Mouse (Mus musculus) embryo, embryonic 9.5 days (tissue): ENCODE measurements around the gene Tle2.

ENCODE experiments used
- DNase-seq: peaks from one replicate; pipeline ENCODE4 v3.0.0-alpha.2; 2017; ENCODE audit errors: extremely low spot score

Tle2 gene

GRCm38 (mm10) chr10:81553807-81554755 lies 20.3 kb upstream of the Tle2 start:
- DNase-seq, result no peak

DNA sequence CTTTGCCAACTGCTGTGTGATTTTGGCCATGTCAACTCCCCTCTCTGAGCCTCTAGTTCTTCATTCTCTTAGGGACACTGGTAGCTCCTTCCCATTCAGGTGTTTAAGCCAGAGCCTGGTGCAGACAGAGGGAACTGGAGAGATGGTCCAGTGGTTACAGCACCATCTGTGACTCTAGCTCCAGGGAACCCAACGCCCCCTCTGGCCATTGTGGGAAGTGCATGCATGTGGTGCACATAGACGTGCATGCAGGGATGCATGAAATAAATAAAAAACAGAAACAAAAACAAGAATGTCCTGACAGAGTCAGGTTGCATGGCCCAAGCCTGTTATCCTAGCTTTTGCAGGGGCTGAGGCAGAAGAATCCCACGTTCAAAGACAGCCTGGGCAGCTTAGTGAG lies 18.1 kb upstream of the Tle2 start:
- DNase-seq, result no peak

DNA sequence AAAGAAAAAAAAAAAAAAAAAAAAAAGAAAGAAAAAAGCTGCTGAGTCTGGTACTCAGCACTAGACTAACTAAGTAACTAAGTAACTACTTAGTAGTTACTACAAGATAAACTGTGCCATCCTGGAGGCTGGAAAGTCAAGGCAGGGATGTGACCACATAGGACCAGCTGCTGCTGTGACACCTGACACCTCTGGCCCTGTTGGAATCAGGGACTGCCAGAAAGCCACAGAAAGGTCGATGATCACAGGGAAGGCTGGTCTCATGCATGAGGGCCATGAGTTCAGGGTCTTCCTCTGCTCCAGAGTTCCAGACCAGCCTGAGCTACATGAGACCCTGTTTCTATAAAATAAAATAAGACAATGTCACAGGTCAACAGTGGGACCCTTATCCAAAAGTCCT lies 16.9 kb upstream of the Tle2 start:
- DNase-seq, result no peak

- DNase-seq, result no peak
These were observed 15.2 kb upstream of the Tle2 start, which contains the start of gene Aes for GRCm38 (mm10) chr10:81559163-81559626. Gene Aes (plus strand): TSS chr10:81559488.

- DNase-seq, result no peak
These were observed 14.5 kb upstream of the Tle2 start for GRCm38 (mm10) chr10:81559627-81560539.

DNA sequence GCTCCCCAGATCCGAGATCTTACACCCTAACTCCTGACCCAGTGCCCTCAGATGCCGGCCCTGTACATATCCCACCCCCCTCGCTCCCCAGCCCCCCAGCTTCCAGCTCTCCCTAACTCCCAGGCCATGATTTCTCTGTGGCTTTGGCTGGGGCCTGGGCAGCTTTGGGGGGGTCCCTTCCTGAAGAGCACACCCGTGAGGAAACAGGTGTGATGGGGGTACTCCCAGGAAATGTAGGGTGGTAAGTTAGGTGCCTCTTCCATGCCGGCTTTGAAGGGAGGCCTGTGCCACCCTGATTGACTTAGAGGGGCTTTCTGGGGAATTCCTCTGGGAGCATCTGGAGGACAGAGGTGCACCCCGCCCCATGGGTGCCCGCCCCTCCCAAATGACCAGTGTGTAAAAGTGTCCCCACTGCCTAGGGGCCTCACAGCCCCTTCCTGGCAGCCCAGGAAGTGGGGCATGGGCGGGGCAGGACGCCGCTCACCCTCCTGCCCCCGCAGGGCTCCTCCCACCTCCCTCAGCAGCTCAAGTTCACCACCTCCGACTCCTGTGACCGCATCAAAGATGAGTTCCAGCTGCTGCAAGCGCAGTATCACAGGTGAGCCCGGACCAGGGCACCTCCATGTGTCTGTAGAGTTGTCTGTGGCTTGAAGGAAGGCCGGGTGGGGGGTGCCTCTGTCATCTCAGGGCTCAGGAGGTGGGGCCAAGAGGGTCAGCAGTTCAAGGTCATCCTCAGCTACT lies 13.5 kb upstream of the Tle2 start:
- no peak for DNase-seq

DNA sequence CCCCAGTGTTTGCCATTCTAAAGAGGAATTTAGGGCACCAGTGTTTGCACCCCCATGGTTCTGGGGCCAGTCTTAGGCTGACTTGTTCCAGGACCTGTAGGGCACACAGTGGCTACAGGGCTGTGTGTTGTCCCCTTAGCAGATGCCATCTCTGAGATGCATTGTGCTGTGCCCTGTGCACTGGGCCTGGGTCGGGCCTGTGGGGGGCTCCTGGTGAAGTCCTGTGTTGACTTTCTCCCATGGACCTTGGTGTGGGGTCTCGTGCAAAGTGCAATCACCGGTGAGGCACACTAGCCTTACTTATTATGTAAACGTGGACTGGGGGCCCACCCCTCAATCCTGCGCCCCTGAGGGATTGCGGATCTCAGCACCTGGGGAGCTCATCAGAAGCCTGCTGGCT lies 11.9 kb upstream of the Tle2 start:
- DNase-seq, result no peak

GRCm38 (mm10) chr10:81563481-81563880 lies 10.9 kb upstream of the Tle2 start:
- DNase-seq, result no peak

DNA sequence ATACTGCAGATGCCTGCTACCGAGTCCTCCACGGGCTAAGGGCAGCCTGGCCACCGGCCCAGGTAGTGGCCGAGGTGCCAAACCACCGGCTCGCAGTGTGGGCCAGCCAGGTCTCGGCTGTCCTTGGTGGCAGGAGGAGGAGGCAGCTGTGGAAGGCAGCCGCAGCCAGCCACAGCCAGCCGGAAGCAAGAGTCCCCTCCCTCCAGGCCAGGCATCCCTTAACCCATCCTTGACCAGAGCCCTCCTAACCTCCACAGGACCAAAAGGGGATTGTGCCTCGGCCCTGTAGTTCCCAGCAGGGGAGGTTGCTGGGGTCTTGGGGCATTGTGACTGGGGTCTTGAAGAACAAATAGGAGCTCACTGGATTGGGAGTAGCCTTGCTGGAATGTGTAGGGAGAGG lies 10.1 kb upstream of the Tle2 start:
- DNase-seq, result peak; percentile 80

- no peak for DNase-seq
These were observed 9.6 kb upstream of the Tle2 start for GRCm38 (mm10) chr10:81564734-81565133.

GRCm38 (mm10) chr10:81565257-81566228 lies 8.8 kb upstream of the Tle2 start:
- DNase-seq, result no peak

DNA sequence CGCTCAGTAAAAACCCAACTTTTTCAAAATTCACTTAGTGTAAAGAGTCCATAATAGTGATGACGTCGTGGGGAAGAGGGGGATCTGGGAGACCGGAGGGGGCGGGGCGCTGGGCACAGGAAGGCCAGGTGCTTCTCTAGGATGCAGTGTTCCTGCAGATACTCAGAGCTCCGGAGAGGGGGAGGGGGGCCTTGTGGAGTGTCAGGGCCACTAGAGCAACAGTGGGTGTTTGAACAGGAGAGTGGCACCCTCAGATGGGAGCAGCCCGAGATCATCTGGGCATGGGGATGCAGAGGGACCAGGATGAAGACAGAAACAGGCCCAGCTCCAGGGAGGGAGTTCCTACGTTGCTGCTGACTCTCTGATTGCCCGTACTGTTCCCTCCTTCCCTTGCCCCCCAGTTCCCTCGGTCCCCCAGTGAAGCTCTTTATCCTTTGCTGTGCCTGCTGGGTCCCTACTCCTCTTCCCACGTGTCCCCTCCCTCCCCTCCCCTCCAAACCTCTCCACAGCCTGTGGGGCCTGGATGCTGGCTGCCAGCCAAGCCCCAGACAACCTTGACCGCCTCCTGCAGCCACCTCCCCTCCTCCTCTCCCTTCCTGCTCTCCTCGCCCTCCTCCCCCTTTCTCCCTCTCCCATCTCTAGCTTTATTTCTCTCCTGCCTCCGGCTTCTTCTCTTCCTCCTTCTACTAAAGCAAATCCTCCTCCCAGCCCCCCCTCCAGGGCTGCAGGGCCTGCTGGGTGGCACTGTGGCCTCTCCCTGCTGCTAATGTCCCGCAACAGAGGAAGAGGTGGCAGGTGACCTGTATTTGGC lies 5.8 kb upstream of the Tle2 start:
- no peak for DNase-seq

DNA sequence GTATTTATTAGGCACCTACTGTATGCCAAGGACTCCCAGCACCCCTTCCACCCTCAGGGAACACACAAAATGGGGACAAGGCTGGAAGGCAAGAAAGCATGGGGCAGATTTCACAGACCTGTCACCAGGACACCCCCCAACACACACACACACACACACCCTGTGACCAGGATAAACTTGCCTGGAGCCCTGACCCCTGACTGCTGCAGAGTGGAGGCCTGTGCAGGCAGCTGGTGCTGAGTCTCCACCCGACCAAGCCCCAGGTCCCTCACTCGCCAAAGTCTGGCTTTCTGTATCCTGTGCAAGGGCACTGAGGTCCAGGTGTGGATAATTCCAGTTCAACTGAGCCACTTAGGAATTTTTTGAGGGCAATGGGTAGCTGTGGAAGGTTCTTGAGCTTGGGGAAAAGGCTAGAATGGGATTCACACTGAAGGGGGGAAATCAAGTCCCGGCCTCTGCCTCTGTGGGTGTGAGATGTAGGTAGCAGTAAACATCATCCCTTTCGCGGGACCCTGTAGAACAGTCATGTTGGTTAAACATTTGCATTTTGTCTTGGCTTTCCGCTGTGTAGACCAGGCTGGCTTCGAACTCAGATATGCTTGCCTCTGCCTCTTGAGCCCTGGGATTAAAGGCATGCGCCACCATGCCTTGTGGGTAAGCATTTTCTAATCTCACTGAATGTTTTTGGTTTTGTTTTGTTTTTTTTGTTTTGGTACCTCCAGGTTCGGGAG lies 4.7 kb upstream of the Tle2 start:
- no peak for DNase-seq

DNA sequence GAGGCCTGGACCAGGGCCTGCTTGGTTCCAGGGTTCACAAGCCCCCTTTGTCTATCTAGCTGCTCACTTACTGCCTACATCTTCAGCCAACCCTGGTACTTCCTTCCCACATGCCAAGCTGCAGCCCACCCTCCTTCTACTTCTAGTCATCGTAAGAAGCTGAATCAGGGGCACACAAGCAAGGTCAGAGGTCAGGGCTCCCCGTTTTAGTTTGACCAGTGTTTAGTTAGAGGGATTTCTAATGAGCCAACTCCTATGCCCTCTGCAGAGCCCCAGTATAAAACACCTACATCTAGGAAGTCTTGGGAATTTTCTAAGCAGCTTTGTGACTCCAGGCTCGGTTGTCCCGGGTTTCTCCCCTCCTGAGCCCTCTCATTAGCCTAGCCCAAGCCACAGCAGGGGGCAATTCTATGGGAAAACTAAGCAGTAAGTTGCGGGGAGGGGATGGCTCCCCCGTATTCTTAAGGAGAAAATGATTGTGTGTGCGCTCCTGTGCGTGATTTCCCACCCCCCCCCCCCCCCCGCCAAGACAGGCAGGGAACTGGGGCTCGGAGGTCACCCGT lies 4.0 kb upstream of the Tle2 start:
- DNase-seq, result no peak

GRCm38 (mm10) chr10:81570831-81571500 lies 3.4 kb upstream of the Tle2 start:
- DNase-seq, result peak; percentile 97

- peak; percentile 98 for DNase-seq
These were observed 2.9 kb upstream of the Tle2 start for GRCm38 (mm10) chr10:81571501-81571876.

GRCm38 (mm10) chr10:81572133-81572671 lies 2.2 kb upstream of the Tle2 start:
- no peak for DNase-seq

GRCm38 (mm10) chr10:81572975-81573374 lies 1.4 kb upstream of the Tle2 start:
- DNase-seq, result no peak
